Mouse (Mus musculus): ENCODE data around the gene Slc13a4.

The Slc13a4 gene

DNA sequence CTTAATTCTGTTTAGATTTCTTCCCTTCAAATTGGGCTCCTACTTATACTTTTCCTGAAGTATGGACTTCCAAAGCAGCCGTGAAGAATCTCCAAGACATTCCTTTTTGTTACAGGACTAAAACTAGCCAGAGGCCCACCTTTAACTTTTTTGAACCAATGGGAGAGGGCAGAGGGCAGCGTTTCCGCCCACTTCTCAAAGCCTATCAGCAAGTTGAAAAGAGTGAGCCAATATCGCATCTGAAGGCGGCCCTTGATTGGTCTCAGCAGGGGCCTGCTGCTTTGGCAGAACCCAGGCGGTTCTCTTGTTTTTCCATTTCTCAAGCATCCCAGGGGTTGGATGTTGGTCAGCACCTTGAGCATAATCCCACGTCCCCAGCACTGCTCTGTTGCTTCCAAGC, at the start of gene Slc13a4:
Slc13a4 (minus strand) TSS at position 95 of the 400 bp plus-strand sequence.
- DNase-seq (ENCODE audit: low spot score), result no peak

GRCm38 (mm10) chr6:35355320-35355719, 47.4 kb upstream of the Slc13a4 start:
- DNase-seq (ENCODE audit: low spot score), result no peak

GRCm38 (mm10) chr6:35354622-35354998, 46.7 kb upstream of the Slc13a4 start:
- DNase-seq (ENCODE audit: low spot score), result no peak

- no peak for DNase-seq (ENCODE audit: low spot score)
These were observed 46.1 kb upstream of the Slc13a4 start for GRCm38 (mm10) chr6:35353846-35354621.

- DNase-seq (ENCODE audit: low spot score), result no peak
These were observed 45.5 kb upstream of the Slc13a4 start for GRCm38 (mm10) chr6:35353416-35353815.

GRCm38 (mm10) chr6:35352867-35353266, 44.9 kb upstream of the Slc13a4 start:
- DNase-seq (ENCODE audit: low spot score), result no peak

GRCm38 (mm10) chr6:35351826-35352225, 43.9 kb upstream of the Slc13a4 start:
- no peak for DNase-seq (ENCODE audit: low spot score)

GRCm38 (mm10) chr6:35349784-35350183, 41.9 kb upstream of the Slc13a4 start:
- DNase-seq (ENCODE audit: low spot score), result no peak

GRCm38 (mm10) chr6:35338640-35339039, 30.7 kb upstream of the Slc13a4 start:
- DNase-seq (ENCODE audit: low spot score), result no peak

GRCm38 (mm10) chr6:35337836-35338235, 29.9 kb upstream of the Slc13a4 start:
- DNase-seq (ENCODE audit: low spot score), result no peak

GRCm38 (mm10) chr6:35335452-35335851, 27.5 kb upstream of the Slc13a4 start:
- no peak for DNase-seq (ENCODE audit: low spot score)

DNA sequence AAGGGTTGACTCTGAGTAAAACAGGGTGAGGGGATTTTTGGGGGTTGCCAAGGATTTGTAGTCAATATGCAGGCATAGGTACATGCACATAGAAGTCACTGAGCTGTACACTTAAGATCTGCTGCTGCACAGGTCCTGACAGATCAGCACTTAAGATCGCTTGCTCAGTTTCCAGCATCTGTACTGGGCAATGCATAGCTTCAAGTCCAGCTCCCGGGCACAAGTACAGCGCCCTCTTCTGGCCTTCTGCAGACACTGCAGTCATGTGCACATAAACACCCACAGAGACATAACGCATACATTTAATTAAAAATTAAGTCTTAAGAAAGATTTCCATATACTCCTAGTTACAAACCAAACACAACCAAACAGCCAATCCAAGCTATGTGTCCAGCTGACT, 26.3 kb upstream of the Slc13a4 start:
- DNase-seq (ENCODE audit: low spot score), result no peak

- DNase-seq (ENCODE audit: low spot score), result no peak
These were observed 25.7 kb upstream of the Slc13a4 start for GRCm38 (mm10) chr6:35333632-35334031.

GRCm38 (mm10) chr6:35330834-35331233, 22.9 kb upstream of the Slc13a4 start:
- DNase-seq (ENCODE audit: low spot score), result no peak

DNA sequence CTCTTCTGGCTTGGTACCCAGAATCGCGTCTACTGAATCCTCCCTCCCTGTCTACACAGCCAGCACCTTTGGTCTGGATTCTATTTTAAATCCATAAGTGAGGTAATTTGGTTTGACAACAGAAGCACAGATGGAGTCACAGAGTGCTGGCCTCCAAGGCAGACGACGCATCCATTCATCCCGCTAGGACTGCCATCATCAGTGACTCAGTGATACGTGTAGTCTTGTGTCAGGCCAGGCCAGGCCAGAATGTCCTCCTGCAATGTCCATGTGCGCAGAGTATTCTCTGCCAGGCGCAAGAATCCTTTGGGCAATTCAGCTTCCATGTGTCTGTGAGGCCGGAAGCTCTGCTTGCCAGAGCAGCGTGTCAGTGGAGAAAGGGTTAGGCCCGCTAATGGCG, 22.0 kb upstream of the Slc13a4 start:
- DNase-seq (ENCODE audit: low spot score), result no peak

DNA sequence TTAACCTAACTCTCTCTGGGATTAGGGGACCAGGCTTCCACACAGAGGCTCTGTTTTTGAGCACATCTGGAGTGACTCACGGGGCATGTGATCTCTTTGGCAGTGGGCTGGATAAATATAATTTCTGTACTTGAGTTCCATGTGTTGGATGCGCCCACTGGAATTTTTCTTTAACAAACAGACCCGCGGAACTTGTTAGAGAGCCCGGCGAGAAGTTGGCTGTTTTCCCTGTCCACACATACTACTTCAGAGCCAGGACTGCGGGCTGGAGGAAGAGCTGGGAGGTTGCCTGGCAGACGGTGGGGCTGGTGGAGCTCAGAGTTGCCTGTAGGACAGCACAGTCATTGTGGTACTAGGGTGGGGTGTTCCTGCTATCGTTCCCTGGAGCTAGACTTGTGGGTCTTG, 18.2 kb upstream of the Slc13a4 start, which contains the start of gene Fam180a:
Fam180a (minus strand) TSS at position 31 of the 405 bp plus-strand sequence.
- no peak for DNase-seq (ENCODE audit: low spot score)

- DNase-seq (ENCODE audit: low spot score), result no peak
These were observed 16.4 kb upstream of the Slc13a4 start for GRCm38 (mm10) chr6:35324306-35324705.

- no peak for DNase-seq (ENCODE audit: low spot score)
These were observed 15.1 kb upstream of the Slc13a4 start for GRCm38 (mm10) chr6:35323046-35323445.

- no peak for DNase-seq (ENCODE audit: low spot score)
These were observed 13.2 kb upstream of the Slc13a4 start for GRCm38 (mm10) chr6:35321105-35321504.

GRCm38 (mm10) chr6:35319850-35320249, 11.9 kb upstream of the Slc13a4 start:
- DNase-seq (ENCODE audit: low spot score), result no peak

- no peak for DNase-seq (ENCODE audit: low spot score)
These were observed 5.6 kb upstream of the Slc13a4 start for GRCm38 (mm10) chr6:35313520-35313919.

GRCm38 (mm10) chr6:35309406-35309805, 1.5 kb upstream of the Slc13a4 start:
- no peak for DNase-seq (ENCODE audit: low spot score)

DNA sequence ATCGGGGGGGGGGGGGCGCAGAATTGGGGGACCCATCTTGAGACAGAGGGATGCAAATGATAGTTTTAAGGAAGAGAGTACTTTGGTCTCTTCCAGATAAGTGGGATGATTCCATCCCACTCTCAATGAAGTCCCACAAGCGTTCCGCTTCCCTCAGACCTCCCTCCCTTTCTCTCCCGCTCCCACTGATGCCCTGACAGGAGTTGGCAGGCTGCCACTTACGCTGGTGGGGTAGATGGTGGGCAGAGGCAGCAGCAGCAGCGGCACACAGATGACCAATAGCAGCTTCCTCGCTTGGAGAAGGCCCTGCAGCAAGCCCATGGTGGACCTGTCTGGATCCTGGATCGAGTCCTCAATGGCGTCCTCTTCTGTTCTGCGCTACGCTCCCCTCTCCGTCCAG, 795 bp downstream of the Slc13a4 start:
- no peak for DNase-seq (ENCODE audit: low spot score)

GRCm38 (mm10) chr6:35303355-35303900, 4.5 kb downstream of the Slc13a4 start:
- no peak for DNase-seq (ENCODE audit: low spot score)
